Mouse (Mus musculus): ENCODE measurements at regions not wholly inside any gene's neighbourhood (a gene's known extent, or its start where the extent isn't known, plus 50 kb on each side); places are given as distances from the start of the nearest gene placed in this dataset.
"Not testable (repeated sequence)": the region's sequence is repeated elsewhere in the genome, so short reads cannot be mapped to it uniquely, and the experiment has no call there.

DNA sequence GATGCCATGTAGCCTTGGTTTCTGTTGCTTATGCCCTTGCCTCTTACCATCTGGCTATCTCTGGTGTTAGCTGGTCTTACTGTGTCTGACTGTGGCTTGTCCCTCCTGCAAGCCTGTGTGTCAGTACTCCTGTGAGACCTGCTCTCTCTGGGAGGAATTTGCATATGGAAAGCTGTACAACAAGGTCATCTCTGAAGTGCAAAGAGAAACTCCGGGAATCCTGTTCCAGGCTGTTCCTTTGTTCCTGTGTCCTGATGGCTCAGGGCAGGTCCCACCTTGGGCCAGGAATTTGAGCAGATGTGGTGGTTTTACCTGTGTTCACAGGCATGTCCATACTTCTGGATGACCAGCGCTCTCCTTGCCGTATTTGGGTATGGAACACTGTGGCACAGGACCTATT, 218.6 kb upstream of the Nsun6 start:
- TF ChIP-seq MAFK (IDR thresholded peaks at IDR 0.05; ENCODE audit: insufficient read depth, low read depth, low read length), result no peak
- no peak for TF ChIP-seq HCFC1 (IDR thresholded peaks at IDR 0.05; ENCODE audit: borderline replicate concordance, insufficient read depth, low read length)
- no peak for TF ChIP-seq ZC3H11A (IDR thresholded peaks at IDR 0.05; ENCODE audit: borderline replicate concordance, low read depth, low read length)
- TF ChIP-seq ZNF384 (IDR thresholded peaks at IDR 0.05; ENCODE audit: low read depth, low read length), result no peak
- no peak for TF ChIP-seq CHD2 (IDR thresholded peaks at IDR 0.05; ENCODE audit: low read depth, low read length)

DNA sequence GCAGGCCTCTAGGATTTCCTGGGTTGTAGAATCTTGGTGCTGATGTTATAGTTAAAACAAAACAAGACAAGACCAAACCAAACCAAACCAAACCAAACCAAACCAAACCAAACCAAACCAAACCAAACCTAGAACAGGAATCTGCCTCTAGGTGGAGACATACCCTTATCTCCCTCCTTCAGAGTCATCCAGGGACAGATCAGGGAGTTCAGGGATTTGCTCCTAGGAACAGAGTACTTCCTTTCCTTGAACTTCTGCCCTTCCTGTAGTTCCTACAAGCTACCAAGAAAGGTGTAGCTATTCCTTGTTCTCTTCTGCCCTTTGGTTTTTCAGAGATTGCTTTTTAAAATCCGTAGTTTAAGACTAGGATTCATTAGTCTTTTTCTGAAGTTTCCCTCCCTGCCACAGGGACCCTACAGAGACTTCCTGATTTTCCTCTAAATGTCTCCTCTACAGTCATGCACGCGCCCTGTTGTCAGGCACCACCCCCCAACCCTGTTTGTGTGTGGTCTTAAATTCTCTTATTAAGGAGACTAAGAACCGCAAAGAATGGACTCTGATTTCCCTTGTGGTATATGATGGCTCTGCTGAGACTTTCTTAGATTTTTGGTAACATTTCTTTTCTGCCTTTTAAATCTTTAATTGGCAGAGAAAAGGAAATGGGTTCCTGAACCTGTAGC, 205.8 kb upstream of the Nsun6 start:
- Histone ChIP-seq H3K4me1 (ENCODE audit: control insufficient read depth in 2 of 2, insufficient read depth in 2 of 2, low read length in 2 of 2, poor library complexity in 1 of 2) (no peaks in the 10 kb centered on the region), H3K9me3 (ENCODE audit: control insufficient read depth, insufficient read depth, low read depth, low read length) (no peaks in the 10 kb centered on the region), H3K27ac (ENCODE audit: insufficient read depth, low read depth, low read length, poor library complexity, severe bottlenecking) (no peak overlapping the region), H3K36me3 (ENCODE audit: control insufficient read depth, insufficient read depth, low read length, poor library complexity, severe bottlenecking) (no peaks in the 10 kb centered on the region), H3K4me3 (ENCODE audit: insufficient read depth in 1 of 2, low read depth in 1 of 2, low read length in 2 of 2, poor library complexity in 1 of 2, severe bottlenecking in 1 of 2) (no peak overlapping the region), H3K9ac (ENCODE audit: insufficient read depth, low read depth, low read length, poor library complexity, severe bottlenecking) (no peak overlapping the region)
- TF ChIP-seq ZC3H11A (IDR thresholded peaks at IDR 0.05; ENCODE audit: borderline replicate concordance, low read depth, low read length), result 0 out of 2 replicates have a peak, but pooled peaks have one; percentile 41
- TF ChIP-seq MAFK (IDR thresholded peaks at IDR 0.05; ENCODE audit: insufficient read depth, low read depth, low read length), result no peak
- peak; percentile 53 for DNase-seq (ENCODE audit: low read depth, low spot score)
- in situ Hi-C loops (cut with MboI; ENCODE audit: low sequenced_read_pairs in 2 of 2, unreplicated experiment in 2 of 2), result no loop called here

More for the DNA sequence above, 218.6 kb upstream of the Nsun6 start:
- Histone ChIP-seq H3K9me3 (ENCODE audit: control insufficient read depth, insufficient read depth, low read depth, low read length) (peaks cover 2% of the 10 kb centered on the region), H3K9ac (ENCODE audit: insufficient read depth, low read depth, low read length, poor library complexity, severe bottlenecking) (no peak overlapping the region), H3K4me3 (ENCODE audit: insufficient read depth in 1 of 2, low read depth in 1 of 2, low read length in 2 of 2, poor library complexity in 1 of 2, severe bottlenecking in 1 of 2) (no peak overlapping the region), H3K27ac (ENCODE audit: insufficient read depth, low read depth, low read length, poor library complexity, severe bottlenecking) (no peak overlapping the region), H3K4me1 (ENCODE audit: control insufficient read depth in 2 of 2, insufficient read depth in 2 of 2, low read length in 2 of 2, poor library complexity in 1 of 2) (no peaks in the 10 kb centered on the region), H3K36me3 (ENCODE audit: control insufficient read depth, insufficient read depth, low read length, poor library complexity, severe bottlenecking) (no peaks in the 10 kb centered on the region)
- in situ Hi-C loops (cut with MboI; ENCODE audit: low sequenced_read_pairs in 2 of 2, unreplicated experiment in 2 of 2), result no loop called here
- DNase-seq (ENCODE audit: low read depth, low spot score), result no peak

DNA sequence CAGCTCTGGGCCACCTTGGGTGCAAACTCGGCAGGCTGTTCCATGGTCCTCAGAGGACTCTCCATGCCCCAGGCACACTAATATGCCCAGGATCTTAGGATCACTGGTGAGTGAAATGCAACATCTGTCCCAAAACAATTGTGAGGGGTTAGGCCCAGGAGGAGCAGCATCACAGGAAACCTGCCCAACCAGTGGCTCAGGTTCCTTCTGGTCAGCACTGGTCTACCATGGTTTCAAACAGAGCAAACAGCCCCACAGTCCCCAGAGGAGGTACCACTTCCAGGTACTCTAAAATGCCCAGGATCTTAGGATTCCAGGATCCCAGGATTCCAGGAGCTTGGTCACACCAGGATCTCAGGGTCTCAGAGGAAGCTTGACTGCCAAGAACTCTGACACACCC, 187.4 kb upstream of the Nsun6 start:
- H3K9me3 ChIP-seq (ENCODE audit: control insufficient read depth, insufficient read depth, low read depth, low read length); H3K4me1 ChIP-seq (ENCODE audit: control insufficient read depth in 2 of 2, insufficient read depth in 2 of 2, low read length in 2 of 2, poor library complexity in 1 of 2); H3K27ac ChIP-seq (ENCODE audit: insufficient read depth, low read depth, low read length, poor library complexity, severe bottlenecking); H3K9ac ChIP-seq (ENCODE audit: insufficient read depth, low read depth, low read length, poor library complexity, severe bottlenecking); DNase-seq (ENCODE audit: low read depth, low spot score); in situ Hi-C loops (cut with MboI; ENCODE audit: low sequenced_read_pairs in 2 of 2, unreplicated experiment in 2 of 2); H3K4me3 ChIP-seq (ENCODE audit: insufficient read depth in 1 of 2, low read depth in 1 of 2, low read length in 2 of 2, poor library complexity in 1 of 2, severe bottlenecking in 1 of 2); H3K36me3 ChIP-seq (ENCODE audit: control insufficient read depth, insufficient read depth, low read length, poor library complexity, severe bottlenecking): not testable (repeated sequence)

DNA sequence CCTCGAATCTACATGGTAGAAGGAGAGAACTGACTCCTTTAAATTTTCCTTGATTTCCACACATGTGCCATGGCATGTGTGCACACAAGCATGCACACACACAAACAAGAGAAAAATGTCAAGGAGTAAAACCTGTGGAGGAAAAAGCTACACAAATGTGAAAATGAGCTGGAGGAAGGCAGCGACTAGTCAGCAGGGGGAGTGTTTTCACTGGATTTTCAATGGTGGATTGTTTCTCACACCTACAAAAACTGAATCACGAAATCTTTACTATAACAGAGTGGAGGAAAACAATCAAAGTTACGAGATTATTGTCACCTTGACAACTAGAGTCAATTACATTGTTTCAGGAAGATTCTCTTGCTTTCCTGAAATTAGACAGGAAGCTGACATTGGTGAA, 167.0 kb upstream of the Nsun6 start:
- in situ Hi-C loops (cut with MboI; ENCODE audit: low sequenced_read_pairs in 2 of 2, unreplicated experiment in 2 of 2), result no loop called here
- no peak overlapping the region for H3K4me3 ChIP-seq (ENCODE audit: insufficient read depth in 1 of 2, low read depth in 1 of 2, low read length in 2 of 2, poor library complexity in 1 of 2, severe bottlenecking in 1 of 2)
- no peaks in the 10 kb centered on the region for H3K36me3 ChIP-seq (ENCODE audit: control insufficient read depth, insufficient read depth, low read length, poor library complexity, severe bottlenecking)
- no peak for DNase-seq (ENCODE audit: low read depth, low spot score)
- no peak overlapping the region for H3K9ac ChIP-seq (ENCODE audit: insufficient read depth, low read depth, low read length, poor library complexity, severe bottlenecking)
- H3K4me1 ChIP-seq (ENCODE audit: control insufficient read depth in 2 of 2, insufficient read depth in 2 of 2, low read length in 2 of 2, poor library complexity in 1 of 2), result no peaks in the 10 kb centered on the region
- no peak overlapping the region for H3K27ac ChIP-seq (ENCODE audit: insufficient read depth, low read depth, low read length, poor library complexity, severe bottlenecking)
- TF ChIP-seq HCFC1 (IDR thresholded peaks at IDR 0.05; ENCODE audit: borderline replicate concordance, insufficient read depth, low read length) (no peak), ZNF384 (IDR thresholded peaks at IDR 0.05; ENCODE audit: low read depth, low read length) (no peak), CHD2 (IDR thresholded peaks at IDR 0.05; ENCODE audit: low read depth, low read length) (no peak), ZC3H11A (IDR thresholded peaks at IDR 0.05; ENCODE audit: borderline replicate concordance, low read depth, low read length) (no peak), MAFK (IDR thresholded peaks at IDR 0.05; ENCODE audit: insufficient read depth, low read depth, low read length) (no peak)
- H3K9me3 ChIP-seq (ENCODE audit: control insufficient read depth, insufficient read depth, low read depth, low read length), result no peaks in the 10 kb centered on the region

DNA sequence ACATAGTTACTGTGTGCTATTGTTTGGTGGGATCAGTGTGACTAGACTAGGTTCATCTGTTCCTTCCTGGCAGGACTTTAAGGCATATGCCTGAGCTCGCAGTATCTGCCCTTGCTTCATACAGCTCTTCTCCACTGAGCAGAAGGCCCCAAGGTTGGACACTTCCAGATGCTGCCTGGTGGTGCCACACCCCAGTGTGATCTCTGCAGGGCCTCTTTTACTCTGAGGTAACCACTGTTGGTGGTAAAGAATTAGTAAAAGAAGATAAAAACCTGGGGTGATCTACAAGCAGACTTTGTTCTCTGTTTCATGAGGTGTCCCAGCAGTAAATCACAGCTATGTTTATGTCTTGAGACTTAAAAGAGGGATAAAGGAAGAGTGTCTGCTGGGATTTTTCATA, 133.2 kb upstream of the Nsun6 start:
- Histone ChIP-seq H3K4me3 (ENCODE audit: insufficient read depth in 1 of 2, low read depth in 1 of 2, low read length in 2 of 2, poor library complexity in 1 of 2, severe bottlenecking in 1 of 2) (no peak overlapping the region), H3K9ac (ENCODE audit: insufficient read depth, low read depth, low read length, poor library complexity, severe bottlenecking) (no peak overlapping the region), H3K4me1 (ENCODE audit: control insufficient read depth in 2 of 2, insufficient read depth in 2 of 2, low read length in 2 of 2, poor library complexity in 1 of 2) (no peaks in the 10 kb centered on the region), H3K9me3 (ENCODE audit: control insufficient read depth, insufficient read depth, low read depth, low read length) (no peaks in the 10 kb centered on the region), H3K27ac (ENCODE audit: insufficient read depth, low read depth, low read length, poor library complexity, severe bottlenecking) (no peak overlapping the region), H3K36me3 (ENCODE audit: control insufficient read depth, insufficient read depth, low read length, poor library complexity, severe bottlenecking) (no peaks in the 10 kb centered on the region)
- in situ Hi-C loops (cut with MboI; ENCODE audit: low sequenced_read_pairs in 2 of 2, unreplicated experiment in 2 of 2), result no loop called here
- DNase-seq (ENCODE audit: low read depth, low spot score), result no peak
- TF ChIP-seq MAFK (IDR thresholded peaks at IDR 0.05; ENCODE audit: insufficient read depth, low read depth, low read length) (no peak), ZC3H11A (IDR thresholded peaks at IDR 0.05; ENCODE audit: borderline replicate concordance, low read depth, low read length) (no peak), ZNF384 (IDR thresholded peaks at IDR 0.05; ENCODE audit: low read depth, low read length) (no peak), CHD2 (IDR thresholded peaks at IDR 0.05; ENCODE audit: low read depth, low read length) (no peak), HCFC1 (IDR thresholded peaks at IDR 0.05; ENCODE audit: borderline replicate concordance, insufficient read depth, low read length) (no peak)

All from ES-E14 (cell line).